Mouse (Mus musculus): ENCODE data around the gene Fabp6.
A peak's percentile ranks its signal among the peaks of the same experiment; 100 is the strongest.

Fabp6 gene

DNA sequence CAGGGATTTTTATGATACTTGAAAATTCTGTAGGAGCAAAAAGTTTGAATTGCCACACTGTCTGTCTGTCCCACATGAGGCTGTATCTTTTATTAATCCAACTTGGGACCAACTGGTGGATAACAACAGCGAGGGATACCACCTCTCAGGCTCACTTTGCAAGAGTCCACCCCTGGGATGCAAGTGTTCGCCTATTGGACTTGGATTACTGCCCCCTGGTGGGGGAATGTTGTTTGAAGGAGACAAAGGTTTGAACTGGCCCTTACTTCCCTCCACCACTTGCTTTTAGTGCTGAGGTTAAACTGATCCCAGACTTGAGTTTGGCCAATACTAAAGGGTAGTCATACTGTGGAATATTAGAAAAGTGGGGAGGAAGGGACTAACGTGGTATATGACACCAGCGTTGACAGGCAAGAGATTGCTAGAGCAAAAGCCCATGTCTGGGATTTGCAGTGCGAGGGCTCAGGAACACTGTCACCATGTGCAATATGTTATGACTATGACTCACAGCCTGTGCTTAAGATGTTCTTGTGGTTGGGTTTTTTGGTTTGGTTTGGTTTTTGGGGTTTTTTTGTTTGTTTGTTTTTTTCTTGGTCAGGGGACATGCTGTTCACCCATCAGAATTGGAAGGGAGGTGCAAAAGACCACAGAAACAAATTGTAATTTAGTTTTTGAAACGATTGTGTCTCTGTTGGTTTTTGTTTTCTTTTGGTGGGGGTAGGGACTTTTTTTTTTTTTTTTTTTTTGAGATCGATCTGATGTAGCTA, 14.8 kb downstream of the Fabp6 start, which contains the start of gene 4933415A04Rik:
4933415A04Rik (plus strand) TSS at position 717 of the 767 bp plus-strand sequence.
- peak; percentile 77 for DNase-seq

DNA sequence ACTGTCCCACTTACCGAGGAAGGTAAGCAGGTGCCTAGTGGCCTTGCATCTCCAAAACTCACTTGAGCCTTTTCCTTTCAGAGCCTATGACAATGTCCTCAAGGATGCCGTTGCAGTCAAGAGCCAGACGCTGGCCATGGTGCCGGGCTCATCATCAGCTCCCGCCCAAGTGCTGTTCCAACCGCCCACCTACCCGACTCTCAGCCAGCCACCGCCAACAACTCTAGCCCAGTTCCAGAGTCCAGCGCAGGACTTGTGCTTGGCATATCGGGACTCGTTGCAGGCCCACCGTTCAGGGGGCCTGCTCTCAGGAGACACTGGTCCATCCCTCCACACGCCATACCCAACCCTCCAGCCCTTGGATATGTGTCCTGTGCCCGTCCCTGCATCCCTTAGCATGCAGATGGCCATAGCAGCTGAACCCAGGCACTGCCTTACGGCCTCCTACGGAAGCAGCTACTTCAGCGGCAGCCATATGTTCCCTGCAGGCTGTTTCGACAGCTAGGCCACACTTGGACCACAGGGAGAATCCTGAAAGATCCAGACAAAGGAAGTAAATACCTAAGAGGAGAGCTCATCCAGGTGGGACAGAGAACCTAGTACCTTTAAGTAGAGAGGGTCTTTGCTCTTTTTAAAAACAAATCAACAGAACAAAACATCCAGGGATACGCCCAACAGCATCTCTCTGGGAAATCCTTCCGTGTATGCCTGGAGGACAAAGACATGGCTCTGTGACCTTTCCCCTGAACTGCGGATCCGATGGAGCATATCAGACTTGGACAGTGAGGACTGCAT, 15.9 kb downstream of the Fabp6 start:
- no peak for DNase-seq

DNA sequence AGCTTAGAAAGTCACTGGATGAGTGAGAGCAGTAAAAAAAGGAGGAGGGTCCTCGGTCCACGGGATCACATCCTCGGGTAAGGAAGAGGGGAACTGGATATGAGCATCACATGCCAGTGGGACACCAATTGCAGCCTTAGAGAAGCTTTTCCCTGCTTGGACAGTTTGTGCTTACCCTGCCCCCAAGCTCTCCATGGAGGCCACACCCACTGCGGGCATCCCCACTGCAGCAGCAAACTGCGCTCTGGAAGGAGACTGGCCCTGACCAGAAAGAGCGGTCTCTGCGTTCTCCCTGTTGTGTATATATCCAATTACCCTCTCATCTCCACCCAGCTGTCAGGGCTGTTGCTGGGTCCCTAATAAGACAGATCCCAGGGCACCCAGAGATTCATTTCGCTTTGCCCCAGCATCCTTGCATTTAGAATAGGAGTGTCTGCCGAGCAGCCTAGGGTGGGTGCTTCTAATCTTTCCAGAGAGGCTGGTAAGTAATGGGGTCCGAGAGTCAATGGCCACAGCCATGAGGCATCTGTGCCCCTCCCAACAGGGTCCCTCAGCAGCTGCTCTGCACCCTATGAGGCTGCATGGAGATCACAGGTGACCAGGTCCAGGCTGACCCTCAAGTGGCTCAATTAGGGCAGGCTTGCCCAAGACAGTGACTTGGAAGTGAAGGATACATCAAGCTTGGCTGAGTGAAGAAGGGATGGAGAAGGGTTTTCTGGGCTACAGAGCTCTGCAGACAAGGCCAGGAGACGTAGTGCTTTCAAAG, 23.4 kb downstream of the Fabp6 start:
- no peak for DNase-seq

DNA sequence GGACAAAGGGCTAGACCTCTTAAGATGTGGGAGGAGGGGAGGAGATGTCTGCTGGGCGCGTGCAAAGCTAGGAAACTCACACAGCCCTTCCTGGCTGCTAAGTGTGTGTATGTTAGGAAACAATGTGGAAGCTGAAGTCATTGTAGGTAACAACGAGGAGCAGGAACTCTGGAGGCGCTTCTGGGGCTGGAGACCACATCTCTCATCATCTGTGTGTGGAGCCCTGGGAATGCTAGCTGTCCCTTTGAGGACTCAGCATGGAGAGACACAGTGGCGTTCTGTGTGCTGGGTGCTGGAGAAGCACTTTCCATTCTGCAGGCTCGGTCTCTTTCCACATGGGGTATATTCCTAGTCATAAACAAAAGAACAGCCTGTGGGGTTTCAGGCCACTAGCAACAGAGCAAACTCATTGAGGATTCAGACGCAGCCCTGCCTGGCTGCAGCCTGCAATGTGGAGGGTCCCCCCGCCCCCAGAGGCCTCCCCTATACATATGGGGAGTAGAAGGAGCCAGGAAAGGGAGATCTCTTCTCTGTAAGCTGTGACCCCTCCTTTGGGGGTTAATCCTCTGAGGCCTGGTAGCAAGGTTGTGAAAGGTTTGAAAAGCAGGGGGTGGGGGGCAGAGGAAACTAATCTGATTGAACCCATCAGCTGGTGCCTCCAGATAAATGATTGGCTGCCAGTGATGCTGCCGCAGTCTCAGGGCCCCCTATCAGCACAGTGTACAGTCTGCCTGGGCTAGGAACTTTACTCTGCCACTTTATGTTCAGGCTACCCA, 25.8 kb downstream of the Fabp6 start:
- DNase-seq: no peak

DNA sequence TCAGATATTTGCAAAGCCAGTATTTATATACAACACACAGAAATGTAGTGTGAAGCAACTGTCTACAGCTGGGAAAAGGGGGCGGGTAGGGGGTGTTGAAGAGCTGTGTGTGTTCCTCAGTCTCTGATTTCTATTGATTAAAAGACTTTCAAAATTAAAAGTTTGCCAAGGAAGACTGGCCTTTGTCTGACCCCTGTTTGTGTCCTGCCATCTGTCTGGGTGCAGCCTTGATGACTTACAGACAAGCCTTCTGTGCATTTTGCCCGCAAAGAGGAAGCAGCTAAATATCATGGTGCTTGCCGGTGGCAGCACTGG, 26.3 kb downstream of the Fabp6 start:
- no peak for DNase-seq

DNA sequence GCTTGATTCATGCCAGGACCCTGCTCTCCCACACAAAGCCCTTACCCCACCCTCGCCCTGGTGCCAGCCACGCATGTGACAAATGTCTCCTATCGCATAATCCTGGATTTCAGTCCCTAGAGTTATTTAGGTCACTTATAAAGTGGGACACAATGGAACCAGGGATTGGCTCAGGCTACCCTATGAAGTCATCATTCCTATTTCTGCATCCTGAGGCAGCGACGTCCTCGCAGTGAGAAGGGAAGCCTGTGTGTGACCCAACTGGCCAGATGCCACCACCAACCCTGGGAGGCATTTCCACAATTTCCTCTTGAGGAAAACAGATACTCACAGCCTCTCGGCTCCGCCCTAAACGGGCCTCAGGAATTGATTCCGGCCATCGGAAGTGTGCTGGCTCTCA, 31.7 kb downstream of the Fabp6 start:
- peak; percentile 81 for DNase-seq

DNA sequence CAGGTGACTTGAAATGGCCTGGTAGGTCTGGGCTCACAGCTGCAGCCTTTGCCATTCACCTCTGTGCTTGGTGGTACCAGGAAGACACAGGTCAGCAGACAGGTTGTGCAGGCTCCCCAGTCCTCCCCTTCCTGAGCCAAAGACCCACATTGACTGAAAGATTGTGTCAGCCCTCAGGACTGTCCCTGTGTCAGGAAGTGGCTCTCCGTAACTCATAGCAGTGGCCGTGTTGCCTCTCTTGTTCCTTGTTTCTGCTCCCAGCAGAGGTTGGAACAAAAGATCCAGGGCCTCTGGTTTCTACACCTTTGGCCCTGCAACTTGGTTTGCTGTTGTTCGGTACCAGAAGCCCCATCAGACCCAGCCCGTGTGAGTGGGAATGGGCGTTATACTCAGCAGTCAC, 32.2 kb downstream of the Fabp6 start:
- no peak for DNase-seq

DNA sequence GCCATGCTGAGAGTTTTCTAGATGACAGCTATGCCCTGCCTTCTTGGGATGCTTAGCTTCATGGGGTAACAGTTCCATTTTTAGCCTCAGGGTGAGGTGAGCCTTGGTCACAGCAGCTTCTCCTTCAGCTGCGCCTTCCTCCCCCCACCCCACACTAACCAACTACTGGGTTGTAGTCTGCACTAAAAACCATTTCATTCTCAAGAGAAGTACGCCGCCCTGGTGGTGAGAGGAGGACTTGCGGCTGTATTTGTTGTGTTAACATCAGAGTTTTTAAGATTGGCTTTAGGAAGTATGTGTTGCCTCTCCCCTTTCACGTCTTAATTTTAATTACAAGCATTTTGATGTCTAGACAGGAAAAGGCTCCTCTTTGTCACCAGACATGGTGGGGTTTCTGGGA, 33.1 kb downstream of the Fabp6 start:
- DNase-seq: peak; percentile 60

DNA sequence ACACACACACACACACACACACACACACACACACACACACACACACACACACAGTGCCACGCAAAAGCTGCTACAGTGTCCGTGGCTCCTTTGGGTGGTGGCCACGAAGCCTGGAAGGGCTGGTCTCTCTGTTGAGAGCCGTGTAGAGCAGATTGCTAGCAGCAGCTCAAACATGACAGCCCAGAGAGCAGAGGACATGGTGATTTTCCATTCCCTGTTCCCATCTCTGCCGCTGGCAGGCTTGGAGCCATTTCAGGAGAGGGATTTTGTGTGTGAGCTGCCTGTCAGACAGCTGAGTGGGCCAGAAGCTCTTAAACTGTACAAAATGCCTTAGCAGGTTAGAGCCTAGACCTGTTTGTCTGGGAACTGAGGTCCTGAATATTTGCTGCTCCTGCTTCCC, 34.6 kb downstream of the Fabp6 start:
- DNase-seq: no peak

DNA sequence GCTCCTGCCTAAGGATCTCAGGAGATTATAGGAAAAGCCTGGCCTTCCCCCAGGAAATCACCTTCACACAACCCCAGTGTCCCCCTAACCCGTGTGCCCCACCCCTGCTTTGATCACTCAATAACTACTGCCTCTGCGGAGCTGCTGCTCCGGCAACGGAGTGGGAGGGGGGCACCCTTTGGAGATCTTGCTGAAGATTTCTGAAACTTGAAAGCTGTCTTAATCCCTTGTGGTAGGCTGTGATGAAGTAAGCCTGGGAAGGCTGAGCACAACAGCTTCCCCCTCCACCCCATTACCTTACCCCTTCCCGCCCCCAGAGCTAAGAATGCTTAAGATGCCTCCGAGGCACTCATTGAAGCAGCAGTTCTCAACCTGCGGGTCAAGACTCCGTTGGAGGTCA, 35.5 kb downstream of the Fabp6 start:
- no peak for DNase-seq

DNA sequence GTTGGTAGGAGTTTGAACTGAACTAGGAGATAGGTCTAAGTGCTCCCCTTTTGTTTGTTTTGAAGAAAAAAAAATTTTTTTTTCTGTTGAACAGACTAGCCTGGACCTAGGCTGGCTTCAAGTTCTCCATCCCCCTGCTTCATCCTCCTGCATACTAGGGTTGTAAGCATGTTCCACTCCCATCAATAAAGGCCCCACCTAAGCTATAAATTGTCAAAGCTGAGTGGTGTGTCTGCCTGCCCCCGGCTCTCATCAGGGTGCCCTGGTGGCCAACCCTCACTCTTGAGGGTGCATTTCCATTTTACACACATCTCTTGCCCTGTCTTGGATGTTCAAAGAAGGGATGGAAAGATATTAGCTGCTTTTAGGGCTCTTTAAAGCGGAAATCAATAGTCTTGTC, 35.9 kb downstream of the Fabp6 start:
- DNase-seq: no peak

DNA sequence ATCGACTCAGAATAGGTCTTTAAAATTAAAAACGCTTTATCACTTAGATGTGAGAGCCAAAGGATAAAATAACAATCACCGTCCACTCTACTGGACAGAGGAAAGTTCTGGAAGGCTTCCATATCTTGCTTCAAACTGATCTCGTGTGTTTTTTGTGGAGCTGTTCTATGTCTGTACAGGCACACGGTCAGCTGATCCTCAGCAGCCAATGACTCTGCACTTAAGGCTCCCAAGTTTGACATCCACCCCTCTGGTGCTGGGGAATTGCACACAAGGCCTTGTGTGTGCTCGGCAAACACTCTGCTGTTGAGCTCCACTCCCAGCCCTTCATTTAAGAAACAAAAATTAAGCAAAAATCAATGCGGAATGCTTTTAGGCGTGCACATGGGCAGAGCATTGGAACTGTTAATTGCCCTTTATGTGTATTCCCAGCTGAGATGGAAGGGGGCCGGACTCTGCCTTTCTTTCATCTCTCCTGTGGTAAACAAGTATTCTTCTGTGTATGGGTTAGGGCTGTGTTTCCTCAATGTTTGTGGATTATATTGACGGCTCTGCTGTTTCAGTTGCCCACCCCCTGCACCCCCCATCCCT, 37.6 kb downstream of the Fabp6 start:
- DNase-seq: no peak

DNA sequence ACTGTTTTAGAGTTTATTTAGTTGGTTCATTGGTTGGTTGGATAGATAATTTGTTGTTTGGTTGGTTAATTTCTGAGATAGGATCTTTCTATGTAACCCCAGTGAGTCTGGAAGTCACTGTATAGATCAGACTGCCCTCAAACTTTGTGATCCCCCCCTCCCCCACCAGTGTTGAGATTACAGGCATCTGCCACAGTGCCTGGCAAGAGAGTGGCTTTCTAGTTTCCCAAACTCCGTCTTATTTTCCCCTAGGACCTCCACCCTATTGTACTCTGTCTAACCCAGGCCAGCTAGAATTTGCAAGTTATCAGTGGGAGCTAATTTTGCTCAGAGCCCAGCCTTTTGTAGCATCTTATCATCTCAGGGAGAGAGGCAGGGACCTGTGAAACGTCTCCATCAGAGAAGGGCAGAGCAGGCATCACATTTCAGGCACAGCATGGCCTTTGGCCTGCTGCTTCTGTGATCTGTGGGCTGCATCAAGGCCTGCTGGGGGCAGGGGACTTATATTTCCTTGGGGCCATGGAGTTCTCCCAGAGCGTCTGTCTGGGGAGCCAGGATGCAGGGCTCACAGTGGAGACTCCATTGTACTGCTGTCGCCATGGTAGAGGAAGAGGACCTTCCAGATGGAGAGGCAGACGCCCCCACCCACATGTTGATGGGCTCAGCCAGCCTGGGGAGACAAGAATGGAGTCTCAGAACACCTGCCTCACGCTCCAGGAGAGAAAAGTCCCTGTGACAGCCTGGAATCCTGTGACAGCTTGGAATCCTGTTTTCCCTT, 41.6 kb downstream of the Fabp6 start:
- DNase-seq: no peak

DNA sequence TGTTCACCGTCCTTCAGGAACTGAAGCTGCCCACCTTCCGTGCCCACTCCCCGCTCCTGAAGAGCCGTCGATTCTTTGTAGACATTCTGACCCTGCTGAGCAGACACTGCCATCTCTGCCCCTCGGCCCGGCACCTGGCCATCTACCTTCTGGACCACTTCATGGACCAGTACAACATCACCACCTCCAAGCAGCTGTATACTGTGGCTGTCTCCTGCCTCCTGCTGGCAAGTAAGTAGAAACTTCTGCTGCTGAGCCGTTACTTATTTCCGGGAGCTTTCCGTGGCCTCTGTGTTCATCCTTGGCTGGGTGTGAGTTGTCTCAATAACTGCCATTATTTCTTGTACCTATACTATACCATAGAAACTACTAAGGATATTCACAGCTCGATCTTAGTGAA, 44.8 kb downstream of the Fabp6 start:
- no peak for DNase-seq

DNA sequence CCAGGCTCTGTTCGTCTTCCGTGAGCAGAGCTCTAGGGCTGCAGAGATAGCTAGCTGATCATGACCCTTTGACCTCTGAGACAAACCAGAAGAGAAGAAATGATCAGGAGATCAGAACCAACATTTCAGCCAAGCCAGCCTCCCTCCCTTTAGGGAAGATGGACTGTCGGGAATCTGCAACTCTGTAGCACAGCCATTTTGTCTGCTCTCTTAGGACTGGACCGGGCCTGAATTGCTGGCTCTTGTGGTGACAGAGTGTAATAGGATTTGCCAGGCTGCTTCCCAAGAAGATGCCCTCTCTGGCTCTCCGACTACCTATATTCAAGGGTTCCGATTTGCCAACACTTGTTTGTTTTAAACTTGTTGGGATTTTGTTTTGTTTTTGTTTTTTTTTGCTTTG, 48.7 kb downstream of the Fabp6 start:
- DNase-seq: no peak

DNA sequence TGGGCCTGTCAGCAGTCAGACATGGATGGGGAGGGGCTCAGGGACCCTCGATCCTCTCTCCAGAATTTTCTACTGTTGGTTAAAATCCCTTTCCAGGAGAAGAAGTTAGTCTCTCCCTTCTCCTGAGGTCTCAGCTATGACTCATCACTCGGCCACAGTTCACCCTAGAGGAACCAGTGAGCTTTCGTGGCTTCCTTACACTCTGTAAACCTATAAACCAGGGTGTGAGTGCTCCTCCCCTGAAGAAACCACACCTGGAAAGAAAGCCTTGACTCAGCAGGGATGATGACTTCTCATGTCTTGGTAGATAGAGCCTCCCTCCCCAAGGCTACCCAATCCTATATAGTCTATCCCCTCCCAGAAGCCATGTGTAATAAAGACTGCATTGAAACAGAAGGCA, 49.6 kb downstream of the Fabp6 start:
- no peak for DNase-seq

DNA sequence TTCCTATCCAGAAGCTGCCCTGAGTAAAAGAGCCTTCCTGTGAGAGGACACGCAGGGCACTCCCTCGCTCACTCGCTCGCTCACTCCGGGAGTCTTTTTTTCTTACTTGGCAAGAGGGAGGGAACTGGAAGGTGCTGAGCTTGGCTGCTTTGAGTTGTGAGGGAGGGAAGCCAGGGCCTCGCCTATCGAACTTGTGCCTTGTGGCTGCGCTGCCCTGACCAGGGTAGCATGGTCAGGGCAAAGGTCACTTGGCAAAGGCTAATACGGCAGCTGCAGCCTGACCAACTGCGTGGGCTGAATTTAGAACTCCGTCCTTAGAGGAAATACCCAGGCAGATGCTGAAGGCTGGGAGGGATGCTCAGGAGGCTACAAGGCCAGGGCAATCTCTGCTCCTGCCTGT, 51.6 kb downstream of the Fabp6 start:
- DNase-seq: peak; percentile 88

DNA sequence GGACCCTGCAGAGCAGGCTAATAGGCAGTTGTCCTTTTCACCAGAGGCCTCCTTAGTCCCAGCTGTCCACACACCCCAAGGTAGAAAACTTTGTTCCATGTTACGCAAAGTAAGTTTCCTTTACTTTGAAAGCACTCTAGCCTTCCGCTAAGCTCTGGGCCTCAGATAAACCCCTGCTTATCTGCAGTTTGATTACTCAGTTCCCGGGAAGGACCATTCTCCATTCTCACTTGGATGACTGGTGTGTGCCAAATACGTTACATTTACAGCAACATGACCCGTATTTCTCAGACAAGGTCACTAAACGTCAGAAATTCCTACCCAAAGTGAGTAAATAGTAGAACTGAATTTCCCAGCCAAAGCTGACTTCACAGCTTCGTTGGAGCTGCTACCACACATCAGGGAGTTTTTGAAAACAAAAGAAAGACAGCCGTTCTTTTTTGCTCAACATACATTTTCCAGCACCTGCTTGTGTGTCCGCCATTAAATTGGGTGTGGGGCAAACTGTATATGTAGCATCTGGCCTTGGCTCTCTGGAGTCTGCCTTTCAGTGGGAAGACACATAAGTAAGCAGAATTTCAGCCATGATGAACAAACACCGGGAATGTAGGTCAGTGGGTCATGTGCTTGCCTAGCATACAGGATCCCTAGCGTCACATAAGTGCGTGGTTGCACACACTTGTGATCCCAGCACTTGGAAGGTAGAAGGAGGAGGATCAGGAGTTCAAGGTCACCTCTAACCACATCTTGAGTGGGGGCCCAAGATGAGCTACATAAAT, 52.5 kb downstream of the Fabp6 start:
- no peak for DNase-seq

DNA sequence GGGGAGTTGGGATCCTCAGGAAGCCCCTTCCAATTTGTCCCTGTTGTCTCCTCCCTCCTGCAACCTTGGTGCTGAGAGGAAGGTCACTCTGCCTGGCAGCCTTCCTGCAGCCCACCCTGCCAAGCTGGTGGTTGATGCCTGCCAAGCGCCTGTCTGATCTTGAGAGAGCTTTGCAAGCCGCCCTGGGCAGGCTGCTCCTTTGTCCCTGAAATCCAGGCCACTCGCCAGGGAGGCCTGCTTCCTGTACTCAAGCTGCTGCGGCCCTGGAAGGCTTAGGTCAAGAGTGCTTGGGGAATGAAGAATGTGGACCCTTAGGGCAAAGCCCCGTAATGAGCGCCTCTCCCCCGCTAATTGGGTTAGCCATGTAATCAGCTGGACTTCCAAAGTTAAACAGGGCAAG, 53.2 kb downstream of the Fabp6 start:
- no peak for DNase-seq

DNA sequence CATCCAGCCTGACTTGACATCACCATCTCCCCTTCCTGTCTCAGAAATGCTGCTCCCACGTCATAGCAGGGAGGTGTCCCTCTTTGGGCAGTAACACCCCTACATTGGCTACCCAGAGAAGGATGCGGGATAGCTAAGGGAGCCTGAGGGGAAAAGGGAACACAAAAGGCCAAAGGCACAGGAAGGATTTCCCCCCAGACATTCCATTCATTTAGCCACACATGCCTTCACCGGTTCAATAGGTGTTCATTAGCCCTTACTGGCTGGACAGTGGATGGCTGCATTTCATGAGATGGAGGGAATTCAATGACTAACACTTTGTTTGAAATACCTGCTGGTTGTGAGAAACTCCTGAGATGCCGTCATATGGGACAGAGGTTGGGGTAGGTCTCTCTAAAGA, 54.7 kb downstream of the Fabp6 start:
- DNase-seq: no peak
